Mouse (Mus musculus) adrenal gland (tissue): Measurements from ENCODE around the gene Rhbdf1.
"Not testable (repeated sequence)": the region's sequence is repeated elsewhere in the genome, so short reads cannot be mapped to it uniquely, and the experiment has no call there.

Experiments
- intact Hi-C: fragments of 180-260 bp; cut with DNase I; formaldehyde crosslinking; loops from one replicate; pipeline ENCODE4 v1.15.1; 2025

The Rhbdf1 gene

DNA sequence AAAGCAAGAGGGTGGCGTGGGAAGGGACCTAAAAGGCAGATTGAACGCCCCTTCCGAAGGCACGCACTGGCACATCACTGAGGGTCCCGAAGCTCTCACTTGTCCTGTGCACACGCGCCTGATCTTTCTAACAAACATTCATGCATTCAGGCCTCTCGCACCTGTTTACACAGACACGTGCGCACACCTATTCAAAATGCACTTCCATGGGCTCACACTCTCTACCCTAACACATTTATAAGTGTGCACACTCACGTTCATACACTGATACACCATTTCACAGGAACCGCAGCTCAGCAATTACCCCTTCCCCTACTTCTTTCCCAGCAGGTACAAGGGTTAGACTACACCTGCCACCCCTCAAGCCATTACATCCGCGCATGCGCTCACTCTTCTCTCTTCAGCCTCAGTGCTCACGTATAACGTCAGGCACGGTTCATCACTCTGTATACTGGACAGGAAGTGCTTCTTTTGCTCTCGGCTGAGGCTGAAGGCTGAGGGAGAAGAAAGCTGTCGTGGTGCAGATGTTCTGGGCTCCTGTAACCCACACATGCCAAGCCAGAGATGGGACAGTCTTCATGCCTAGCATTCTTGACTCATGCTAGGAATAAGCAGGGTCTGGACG lies 582 bp upstream of the Rhbdf1 start:
- intact Hi-C loops, result no loop called here

DNA sequence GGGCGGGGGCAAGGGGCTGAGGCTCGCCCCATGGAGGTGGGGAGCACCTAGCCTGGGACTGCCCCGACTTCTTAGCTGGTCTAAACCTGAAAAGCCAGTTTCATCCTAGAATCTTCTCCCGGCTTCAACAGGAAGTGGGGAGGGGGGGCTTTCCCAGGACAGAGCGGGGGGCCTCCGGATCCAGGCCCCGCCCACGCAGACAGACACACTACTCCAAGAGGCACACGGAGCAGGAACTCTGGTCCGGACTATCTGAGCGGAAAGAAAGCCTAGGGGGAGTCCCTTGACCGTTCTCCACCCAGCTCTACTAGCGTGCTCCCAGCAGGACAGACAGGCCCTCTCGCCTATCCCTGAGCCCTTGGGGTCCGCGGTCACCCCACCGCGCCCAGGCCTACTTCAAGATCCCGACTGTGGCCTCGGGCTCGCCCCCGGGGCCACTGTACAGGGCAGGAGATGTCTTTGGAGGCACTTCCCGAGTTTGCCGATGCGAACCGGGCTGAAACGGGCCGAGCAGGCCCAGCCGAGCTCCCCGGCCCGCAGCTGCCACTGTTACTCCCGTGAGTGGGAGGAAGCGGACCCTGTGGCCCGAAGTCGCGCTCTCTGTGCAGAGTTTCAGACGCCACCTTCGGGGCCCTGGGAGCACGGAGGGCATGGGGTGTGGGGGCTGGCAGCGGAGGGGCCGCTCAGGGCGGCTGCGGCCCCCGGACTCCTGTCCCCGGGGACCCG lies 712 bp downstream of the Rhbdf1 start:
- intact Hi-C loops, result no loop called here

DNA sequence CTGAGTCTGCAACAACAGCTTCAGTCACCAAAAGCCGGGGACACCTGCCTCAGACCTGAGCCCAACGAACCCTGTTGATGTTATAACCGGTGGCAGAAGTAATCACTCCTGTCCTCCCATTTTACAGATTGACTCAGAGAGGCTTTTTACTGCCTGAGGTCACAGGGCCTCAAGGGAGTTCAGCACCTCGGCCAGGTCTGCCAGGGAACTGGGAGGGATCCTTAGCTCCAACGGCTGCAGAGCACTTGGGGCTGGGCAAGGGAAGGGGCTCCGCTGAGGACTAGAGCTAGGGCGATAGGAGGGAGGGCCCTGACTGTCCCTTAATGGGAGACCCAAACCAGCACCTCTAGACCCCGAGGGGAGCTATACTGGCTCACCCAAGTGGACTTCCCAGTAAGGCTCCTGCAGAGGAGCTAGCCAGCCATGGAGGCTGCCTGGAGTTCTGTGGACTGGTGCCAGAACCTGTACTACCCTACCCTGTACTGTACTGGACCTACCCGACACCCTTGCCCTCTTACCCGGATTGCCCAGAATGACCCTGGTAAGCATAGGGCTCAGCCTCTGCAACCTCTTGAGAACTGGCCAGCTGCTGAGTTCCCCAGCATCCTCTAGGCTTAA lies 1.4 kb downstream of the Rhbdf1 start:
- intact Hi-C loops, result no loop called here

DNA sequence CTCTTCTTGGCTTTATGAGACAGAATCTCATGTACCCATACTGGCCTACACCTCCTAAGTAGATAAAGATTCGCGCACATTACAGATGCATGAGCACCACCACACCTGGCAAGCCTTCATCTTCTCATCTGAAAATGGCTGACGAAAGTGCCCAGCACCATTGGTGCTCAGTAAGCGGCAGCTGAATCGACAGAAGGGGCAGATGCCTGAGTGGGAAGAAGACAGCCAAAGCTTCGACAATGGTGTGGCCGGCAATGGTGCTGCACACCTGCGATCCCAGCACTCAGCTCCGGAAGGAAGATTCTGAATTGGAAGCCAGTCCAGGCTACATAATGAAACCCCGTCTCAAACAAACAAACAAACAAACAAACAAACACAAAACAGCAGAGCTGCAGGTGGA lies 2.8 kb downstream of the Rhbdf1 start:
- intact Hi-C loops, result loop anchor here (10.0 kb wide), 1 partner anchor 106 kb away; no protein-coding TSS in a partner anchor

DNA sequence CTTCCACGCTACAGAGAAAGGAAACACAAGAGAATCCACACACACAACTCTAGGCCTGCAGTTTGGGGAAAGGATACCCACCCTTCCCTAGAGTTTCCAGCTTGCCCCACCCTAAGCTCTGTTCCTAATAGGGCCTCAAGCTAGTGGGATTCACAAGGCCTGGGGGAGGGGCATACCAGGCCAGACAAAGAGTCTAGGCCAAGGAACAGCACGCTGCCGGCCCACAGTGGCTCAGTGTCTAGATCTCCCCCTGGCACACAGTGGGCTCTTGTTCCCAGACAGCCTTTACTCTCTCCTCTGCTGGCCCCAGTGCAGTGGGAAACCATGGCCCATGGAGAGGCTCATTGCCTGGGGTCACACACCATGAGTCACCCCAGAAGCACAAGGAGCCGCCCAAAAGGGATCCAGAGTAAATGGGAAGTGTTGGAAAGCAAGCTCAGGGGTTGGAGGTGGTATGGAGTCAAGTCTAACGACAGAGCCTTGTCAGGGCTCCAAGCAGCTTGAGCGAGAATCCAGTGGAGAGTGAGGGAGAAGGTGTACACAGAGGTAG lies 3.5 kb downstream of the Rhbdf1 start:
- intact Hi-C loops, result loop anchor here (10.0 kb wide), 1 partner anchor 106 kb away; no protein-coding TSS in a partner anchor

DNA sequence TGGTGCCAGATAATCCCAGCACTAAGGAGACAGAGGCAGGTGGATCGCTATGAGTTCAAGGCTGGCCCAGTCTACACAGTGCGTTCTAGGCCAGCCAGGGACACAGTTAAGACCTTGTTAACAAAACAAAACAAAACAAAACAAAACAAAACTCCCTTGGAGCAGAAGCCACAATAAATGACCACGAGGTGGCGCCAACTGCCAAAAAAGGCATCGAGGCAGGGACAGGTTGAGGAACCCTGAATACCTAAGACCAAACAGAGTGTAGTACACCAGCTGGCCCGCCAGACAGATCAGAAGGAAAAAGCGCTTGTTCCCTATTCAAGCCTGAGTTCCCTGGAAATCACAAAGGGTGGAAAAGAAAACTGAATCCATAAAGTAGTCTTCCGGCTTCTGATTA lies 5.2 kb downstream of the Rhbdf1 start:
- intact Hi-C loops, result loop anchor here (2.0 to 10.0 kb wide), 2 partner anchors 20 to 108 kb away; no protein-coding TSS in a partner anchor

DNA sequence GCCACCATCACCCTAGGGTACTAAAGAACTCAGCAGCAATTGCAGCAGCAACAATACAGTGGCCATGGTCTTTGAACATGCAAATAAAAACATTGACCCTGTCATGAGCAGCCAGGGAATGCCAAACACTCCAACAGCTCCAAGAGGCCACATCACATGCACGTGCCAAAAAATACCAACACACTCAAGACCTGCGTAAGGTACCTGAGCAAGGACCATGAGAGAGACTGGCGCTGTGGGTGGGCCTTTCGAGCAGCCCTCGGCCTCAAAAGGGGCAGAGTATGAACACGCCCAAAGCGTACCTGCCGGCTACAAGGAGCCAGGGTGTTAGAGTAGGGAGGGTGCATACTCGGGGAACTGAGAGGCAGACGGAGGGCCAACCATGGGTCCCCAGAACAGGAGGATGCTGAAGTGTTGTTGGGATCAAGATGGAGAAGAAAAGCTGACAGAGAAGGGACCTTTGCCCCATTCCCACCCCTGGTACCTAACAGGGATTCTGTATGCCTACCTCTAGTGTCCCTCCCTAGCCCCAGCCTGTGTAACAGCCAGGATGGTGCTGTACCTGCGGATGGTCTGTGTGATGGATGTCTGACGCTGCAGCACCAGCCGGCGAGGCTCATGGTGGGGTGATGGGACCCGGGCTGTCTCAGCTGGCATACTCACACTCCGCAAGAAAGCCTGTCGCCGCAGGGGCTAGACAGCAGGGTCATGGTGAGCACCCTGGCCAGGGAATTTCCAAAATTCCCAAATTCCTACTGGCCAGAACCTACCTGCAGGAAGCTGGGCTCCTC lies 6.5 kb downstream of the Rhbdf1 start:
- intact Hi-C loops, result loop anchor here (2.0 to 10.0 kb wide), 2 partner anchors 21 to 109 kb away; no protein-coding TSS in a partner anchor

DNA sequence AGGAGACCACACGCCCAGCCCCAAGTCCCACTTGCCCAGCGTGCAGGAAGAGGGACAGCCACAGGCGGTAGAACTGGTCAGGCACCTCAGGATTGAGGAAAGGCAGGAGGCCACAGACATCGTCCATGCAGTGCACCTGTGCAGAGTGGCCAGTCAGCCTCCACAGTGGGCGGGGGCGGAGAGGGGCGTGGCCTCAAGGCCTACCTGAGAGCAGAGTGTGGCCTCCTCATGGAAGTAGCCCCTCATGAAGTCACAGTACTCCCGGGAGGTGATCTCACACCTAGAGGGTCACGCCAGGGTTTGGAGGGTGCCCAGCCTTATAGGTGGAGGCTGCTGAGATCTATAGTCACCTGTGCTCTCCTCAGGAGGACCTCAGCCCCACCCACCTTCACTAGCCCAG lies 11.5 kb downstream of the Rhbdf1 start:
- intact Hi-C loops, result loop anchor here (10.0 kb wide), 1 partner anchor 114 kb away; no protein-coding TSS in a partner anchor

DNA sequence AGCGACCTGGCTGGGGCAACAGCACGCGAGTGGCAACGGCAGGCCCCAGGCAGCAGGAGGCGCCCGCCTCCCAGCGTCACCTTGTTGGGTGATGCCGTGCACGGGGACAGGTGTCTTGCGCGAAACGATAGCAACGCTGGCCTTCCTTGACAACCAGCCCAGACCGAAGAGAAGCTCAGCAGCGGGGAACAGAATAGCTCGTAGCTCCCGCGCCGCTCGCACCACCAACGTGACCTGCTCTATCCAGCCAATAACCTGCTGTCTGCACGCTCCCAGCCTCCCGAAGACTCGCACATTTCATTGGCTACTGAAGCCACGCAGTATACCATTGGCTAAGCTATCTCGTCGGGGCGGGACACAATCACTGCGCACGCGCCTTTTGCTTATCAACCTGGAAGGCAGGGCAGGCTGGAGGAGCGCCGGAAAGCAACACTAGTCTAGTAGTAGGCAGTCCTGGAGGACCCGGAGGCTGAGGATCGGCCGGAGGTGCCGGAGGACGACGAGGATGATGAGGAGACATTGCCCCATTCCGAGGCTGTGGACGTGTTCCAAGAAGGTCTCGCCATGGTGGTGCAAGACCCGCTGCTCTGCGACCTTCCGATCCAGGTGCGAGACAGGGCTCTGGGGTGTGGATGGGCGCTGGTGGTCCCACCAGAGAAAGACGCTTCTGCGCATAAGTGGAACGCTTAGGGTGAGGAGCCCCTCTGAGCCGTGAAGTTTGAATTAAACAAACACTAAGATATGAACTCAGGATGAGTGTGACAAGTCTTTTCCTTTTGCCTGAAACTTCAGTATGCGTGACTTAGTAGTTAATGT lies 16.8 kb downstream of the Rhbdf1 start, which contains the start of gene Snrnp25:
TSS of gene Snrnp25 (plus strand) at position 358 of the 816 bp plus-strand sequence.
- intact Hi-C loops, result loop anchor here (5.0 kb wide), 1 partner anchor 37 kb away; no protein-coding TSS in a partner anchor

DNA sequence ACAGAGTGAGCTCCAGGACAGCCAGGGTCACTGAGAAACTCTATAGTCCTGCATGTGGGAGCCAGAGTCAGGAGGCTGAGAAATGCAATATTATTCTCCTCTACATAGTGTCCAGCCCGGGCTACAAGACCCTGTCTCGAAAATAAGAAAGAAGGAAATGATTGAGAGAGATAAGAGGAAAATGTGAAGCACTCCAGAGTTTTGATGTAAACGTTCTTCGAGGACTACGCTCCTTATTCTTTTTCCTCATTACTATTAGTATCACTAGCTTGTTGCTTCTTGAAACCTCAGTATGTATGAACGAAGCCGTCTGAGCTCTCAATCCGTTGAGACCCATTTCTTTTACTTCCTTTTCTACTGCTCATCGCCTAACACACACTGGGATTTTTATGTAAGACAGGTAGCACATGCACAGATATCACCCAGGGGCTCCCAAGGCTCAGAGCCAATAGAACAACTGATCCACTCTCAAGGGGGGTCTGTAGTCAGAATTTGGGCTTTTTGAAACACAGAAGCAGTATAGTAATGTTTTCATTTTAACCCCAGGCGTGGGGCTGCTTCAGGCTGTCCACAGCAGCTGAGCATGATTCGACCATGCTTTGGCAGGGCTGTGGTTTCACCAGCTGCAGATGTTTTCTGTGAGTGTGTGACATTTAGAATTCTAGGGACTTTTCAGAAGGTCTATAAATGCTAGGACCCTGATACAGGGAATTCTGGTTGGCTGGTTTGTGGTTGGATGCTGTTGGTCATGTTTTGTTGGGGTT lies 20.0 kb downstream of the Rhbdf1 start:
- intact Hi-C loops, result no loop called here

DNA sequence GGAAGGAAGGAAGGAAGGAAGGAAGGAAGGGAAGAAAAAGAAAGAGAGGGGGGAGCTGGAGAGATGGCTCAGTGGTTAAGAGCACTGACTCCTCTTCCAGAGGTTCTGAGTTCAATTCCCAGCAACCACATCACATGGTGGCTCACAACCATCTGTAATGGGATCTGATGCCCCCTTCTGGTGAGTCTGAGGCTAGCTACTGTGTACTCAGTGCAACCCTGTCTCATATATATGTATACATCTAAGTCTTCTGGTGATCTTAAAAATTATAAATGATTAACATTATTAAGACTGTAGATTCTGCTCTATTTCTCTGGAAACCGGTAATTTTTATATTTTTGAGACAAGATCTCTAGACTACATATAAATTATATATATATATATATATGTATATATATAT lies 21.1 kb downstream of the Rhbdf1 start:
- intact Hi-C loops, result not testable (repeated sequence)

DNA sequence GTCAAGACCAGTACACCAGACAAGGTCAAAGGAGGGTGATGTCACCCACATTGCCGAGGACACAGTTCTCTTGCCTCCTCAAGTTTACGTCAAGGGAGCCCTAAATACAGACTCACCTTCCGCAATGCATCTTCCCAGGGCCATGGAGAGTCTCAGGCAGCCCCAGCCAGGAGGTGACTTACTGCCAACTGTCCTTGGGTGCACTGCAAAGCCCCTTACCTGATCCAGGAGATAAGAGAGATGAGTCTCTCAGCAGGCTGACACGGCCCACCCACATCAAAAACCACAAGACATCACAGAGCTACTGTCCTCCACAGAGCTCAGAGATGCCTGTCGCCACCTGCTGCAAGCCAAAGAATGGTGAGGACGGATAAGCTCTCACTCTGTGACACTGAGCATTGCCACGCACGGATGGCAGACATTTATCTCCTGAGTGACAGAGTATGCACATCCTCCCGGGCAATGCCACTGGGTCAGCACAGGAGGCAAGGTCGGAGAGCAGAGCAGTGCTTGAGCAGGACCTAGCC lies 22.0 kb downstream of the Rhbdf1 start, which contains the start of gene Il9r:
TSS of gene Il9r (minus strand) at position 205 of the 527 bp plus-strand sequence.
- intact Hi-C loops, result no loop called here

DNA sequence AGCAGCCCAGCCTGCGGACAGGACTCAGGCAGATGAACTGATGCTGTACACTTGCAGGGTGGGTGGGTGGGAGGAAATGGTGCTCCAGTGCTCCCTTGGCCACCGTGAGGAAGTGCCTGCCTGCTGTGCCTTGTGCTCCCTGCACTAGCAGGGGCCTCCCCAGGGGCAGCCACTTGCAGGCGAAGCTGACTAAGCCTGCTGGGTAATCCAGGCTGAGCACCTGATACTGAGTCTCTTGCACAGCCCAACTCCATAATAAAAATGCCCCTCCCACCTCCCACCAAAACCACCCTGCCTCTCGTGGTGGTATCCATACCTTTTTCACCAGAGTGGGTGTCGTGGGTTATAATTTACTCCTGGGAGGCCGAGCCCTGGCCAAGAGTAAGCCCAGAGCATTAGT lies 22.9 kb downstream of the Rhbdf1 start:
- intact Hi-C loops, result no loop called here

DNA sequence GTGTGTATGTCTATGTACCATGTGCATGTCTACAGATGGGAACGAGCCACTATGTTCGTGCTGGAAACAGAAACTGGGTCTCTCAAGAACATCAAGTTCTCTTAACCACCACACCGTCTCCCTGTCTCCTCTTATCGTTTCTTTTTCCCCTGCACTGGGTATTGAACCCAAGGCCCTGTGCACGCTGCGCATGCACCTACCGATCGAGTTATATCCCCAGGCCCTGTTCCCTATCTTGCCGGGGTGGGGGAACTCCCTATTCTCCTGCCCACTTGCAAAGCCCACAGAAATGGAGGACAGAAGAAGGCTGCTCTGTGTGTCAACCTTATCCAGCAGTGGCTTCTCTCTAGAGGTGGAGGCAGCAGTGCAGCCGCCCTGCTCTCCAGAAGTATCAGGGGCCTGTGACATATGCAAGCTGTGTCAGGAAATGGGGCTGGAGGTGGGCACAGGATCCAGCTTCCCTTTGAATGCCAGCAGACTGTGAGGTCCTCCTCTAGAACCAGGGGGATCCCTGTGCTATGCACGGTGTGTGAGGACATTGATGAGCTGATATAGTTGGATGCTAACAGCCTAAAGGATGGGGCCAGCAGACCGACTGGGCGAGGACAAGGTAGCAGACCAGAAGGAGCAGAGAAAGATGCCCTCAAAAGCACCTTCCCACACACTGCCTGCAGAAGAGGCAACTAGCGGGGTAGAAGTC lies 23.7 kb downstream of the Rhbdf1 start:
- intact Hi-C loops, result no loop called here

DNA sequence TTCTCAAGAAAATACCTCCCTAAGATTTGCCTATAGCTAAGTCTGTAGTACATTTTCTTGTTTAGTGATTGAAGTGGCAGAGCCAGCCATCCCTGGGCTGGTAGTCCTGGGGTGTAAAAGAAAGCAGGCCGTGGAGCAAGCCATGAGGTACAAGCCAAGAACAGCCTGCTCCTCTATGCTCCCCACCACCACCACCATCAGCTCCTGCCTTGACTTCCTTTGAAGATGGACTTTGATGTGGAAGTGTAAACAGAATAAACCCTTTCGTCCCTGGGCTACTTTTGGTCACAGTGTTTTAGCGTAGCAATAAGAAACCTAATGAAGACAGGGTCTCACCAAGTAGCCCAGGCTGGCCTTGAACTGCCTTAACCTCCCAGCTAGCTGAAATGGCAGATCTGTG lies 24.3 kb downstream of the Rhbdf1 start:
- intact Hi-C loops, result no loop called here

DNA sequence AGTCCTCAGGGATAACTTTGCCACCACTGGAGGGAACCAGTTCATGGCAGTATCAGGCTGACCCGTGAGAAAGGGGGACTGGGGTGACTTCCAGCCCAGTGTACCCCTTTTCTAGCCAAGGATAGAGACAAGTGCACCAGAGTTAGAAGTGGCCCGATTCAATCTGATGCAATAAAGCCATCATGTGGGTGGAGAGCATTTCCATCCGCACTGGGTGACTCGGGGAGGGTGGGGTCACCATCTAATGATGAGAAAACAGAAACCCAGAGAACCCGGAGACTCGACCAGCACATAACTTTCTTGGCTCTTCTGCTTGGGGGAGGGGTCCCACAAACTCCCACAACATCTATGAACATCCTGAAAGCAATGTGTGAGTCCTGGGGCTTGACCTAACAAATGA lies 25.4 kb downstream of the Rhbdf1 start:
- intact Hi-C loops, result no loop called here

DNA sequence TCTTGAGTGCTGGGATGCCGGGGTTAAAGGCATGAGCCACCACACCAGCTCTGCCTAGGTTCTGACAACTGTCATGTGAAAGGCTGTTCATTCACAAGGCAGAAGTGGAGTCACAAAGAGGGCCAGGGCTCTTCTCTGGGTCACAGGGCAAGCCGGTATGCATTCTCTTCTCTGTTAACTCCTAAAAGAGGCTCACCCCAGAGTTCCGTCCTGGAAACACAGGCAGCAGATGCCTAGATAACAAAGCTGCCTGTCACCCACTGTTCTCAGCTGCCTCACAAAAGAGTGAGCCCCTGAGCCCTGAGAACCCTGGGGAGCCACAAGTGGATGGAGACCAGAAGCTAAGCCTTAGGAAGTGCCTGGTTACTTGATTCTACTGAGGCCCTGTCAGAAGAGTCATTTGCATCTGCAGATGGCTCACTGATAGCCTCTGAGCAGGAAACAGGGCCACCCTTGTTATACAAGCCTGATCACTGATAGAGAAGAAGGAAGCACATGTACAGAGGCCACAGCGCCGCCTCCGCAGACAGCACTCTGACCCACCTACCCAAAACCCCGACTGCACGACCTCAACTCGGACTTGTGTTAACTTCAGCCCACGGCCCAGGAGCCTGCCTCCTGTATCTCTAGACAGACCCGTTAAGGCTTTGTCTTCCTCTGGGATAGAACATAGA lies 26.1 kb downstream of the Rhbdf1 start:
- intact Hi-C loops, result no loop called here

DNA sequence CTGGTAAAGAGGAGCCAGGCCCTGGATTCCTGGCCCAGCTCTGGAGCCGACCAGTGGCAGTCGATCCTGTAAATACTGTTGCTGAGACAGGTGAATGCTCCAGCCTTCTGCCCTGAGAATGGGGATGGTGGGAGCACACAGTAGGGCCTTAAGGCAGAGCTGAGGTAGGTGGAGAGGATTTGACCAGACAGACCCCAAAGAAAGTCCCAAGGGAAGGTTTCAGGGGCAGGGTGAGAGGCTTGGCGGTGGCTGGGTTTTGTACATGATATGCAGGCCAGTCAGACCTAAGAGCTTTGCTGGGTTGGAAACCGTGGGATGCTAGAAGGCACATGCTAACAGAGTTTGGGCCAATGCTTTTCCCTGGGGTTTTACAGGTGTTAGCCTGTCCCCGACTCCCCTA lies 27.5 kb downstream of the Rhbdf1 start:
- intact Hi-C loops, result no loop called here
